Mouse (Mus musculus): ENCODE data around the gene Arhgef19. TPM values are rescaled to one million over a fixed set of nuclear protein-coding genes. Genes with fewer than 3 reads are reported as not detected.

Arhgef19 gene
- total and polyA plus RNA-seq, 2 experiments: 14.4 to 34.3 TPM

GRCm38 (mm10) chr4:141267837-141268236 is 28.5 kb downstream of the Arhgef19 start:
- Histone ChIP-seq H3K27ac (replicated peaks; ENCODE audit: insufficient read depth, low read depth, low read length) (no peak overlapping the region), H3K9ac (ENCODE audit: low read depth, low read length) (no peak overlapping the region), H3K4me1 (ENCODE audit: control insufficient read depth, insufficient read depth, low read length) (peaks cover 3% of the 10 kb centered on the region; the same call in 1 of the 2 replicates), H3K36me3 (ENCODE audit: control insufficient read depth, insufficient read depth, low read length) (no peaks in the 10 kb centered on the region), H3K27me3 (ENCODE audit: control insufficient read depth, insufficient read depth, low read length) (no peaks in the 10 kb centered on the region), H3K79me2 (ENCODE audit: control insufficient read depth, insufficient read depth, low read length) (no peaks in the 10 kb centered on the region), H3K4me3 (ENCODE audit: insufficient read depth, low read depth, low read length) (no peak overlapping the region)
- 45% methylated on average over 9 of the region's 9 CpGs for WGBS
- TF ChIP-seq POLR2A (IDR thresholded peaks at IDR 0.05; ENCODE audit: extremely low read depth, insufficient read depth, low read length) (no peak), CTCF (IDR thresholded peaks at IDR 0.05; ENCODE audit: low read depth, low read length) (peak; percentile 80)
- DNase-seq (ENCODE audit: extremely low read depth, low read depth, low spot score): no peak

GRCm38 (mm10) chr4:141268350-141268749 is 29.1 kb downstream of the Arhgef19 start:
- WGBS: 85% methylated on average over 4 of the region's 4 CpGs
- no peak for DNase-seq (ENCODE audit: extremely low read depth, low read depth, low spot score)
- Histone ChIP-seq H3K4me1 (ENCODE audit: control insufficient read depth, insufficient read depth, low read length) (peaks cover 4% of the 10 kb centered on the region), H3K9ac (ENCODE audit: low read depth, low read length) (no peak overlapping the region), H3K79me2 (ENCODE audit: control insufficient read depth, insufficient read depth, low read length) (no peaks in the 10 kb centered on the region), H3K36me3 (ENCODE audit: control insufficient read depth, insufficient read depth, low read length) (no peaks in the 10 kb centered on the region), H3K4me3 (ENCODE audit: insufficient read depth, low read depth, low read length) (no peak overlapping the region), H3K27ac (replicated peaks; ENCODE audit: insufficient read depth, low read depth, low read length) (no peak overlapping the region), H3K27me3 (ENCODE audit: control insufficient read depth, insufficient read depth, low read length) (no peaks in the 10 kb centered on the region)
- TF ChIP-seq POLR2A (IDR thresholded peaks at IDR 0.05; ENCODE audit: extremely low read depth, insufficient read depth, low read length): no peak
- TF ChIP-seq CTCF (IDR thresholded peaks at IDR 0.05; ENCODE audit: low read depth, low read length): no peak

- H3K36me3 ChIP-seq (ENCODE audit: control insufficient read depth, insufficient read depth, low read length): no peaks in the 10 kb centered on the region
- no peak overlapping the region for H3K9ac ChIP-seq (ENCODE audit: low read depth, low read length)
- no peaks in the 10 kb centered on the region for H3K27me3 ChIP-seq (ENCODE audit: control insufficient read depth, insufficient read depth, low read length)
- no peak for TF ChIP-seq POLR2A (IDR thresholded peaks at IDR 0.05; ENCODE audit: extremely low read depth, insufficient read depth, low read length)
- peak; percentile 13; the same call in 1 of the 2 replicates for TF ChIP-seq CTCF (IDR thresholded peaks at IDR 0.05; ENCODE audit: low read depth, low read length)
- H3K4me1 ChIP-seq (ENCODE audit: control insufficient read depth, insufficient read depth, low read length): peaks cover 8% of the 10 kb centered on the region
- no peak overlapping the region for H3K27ac ChIP-seq (replicated peaks; ENCODE audit: insufficient read depth, low read depth, low read length)
- DNase-seq (ENCODE audit: extremely low read depth, low read depth, low spot score): no peak
- no peaks in the 10 kb centered on the region for H3K79me2 ChIP-seq (ENCODE audit: control insufficient read depth, insufficient read depth, low read length)
- 72% methylated on average over 6 of the region's 6 CpGs for WGBS
- H3K4me3 ChIP-seq (ENCODE audit: insufficient read depth, low read depth, low read length): no peak overlapping the region
Measured at GRCm38 (mm10) chr4:141269080-141269479, 29.8 kb downstream of the Arhgef19 start.

GRCm38 (mm10) chr4:141270201-141270940 is 31.1 kb downstream of the Arhgef19 start:
- no peak overlapping the region for H3K9ac ChIP-seq (ENCODE audit: low read depth, low read length)
- no peaks in the 10 kb centered on the region for H3K79me2 ChIP-seq (ENCODE audit: control insufficient read depth, insufficient read depth, low read length)
- WGBS: 89% methylated on average over 15 of the region's 15 CpGs
- no peak overlapping the region for H3K4me3 ChIP-seq (ENCODE audit: insufficient read depth, low read depth, low read length)
- no peaks in the 10 kb centered on the region for H3K36me3 ChIP-seq (ENCODE audit: control insufficient read depth, insufficient read depth, low read length)
- H3K4me1 ChIP-seq (ENCODE audit: control insufficient read depth, insufficient read depth, low read length): peaks cover 8% of the 10 kb centered on the region
- TF ChIP-seq CTCF (IDR thresholded peaks at IDR 0.05; ENCODE audit: low read depth, low read length) (no peak), POLR2A (IDR thresholded peaks at IDR 0.05; ENCODE audit: extremely low read depth, insufficient read depth, low read length) (no peak)
- DNase-seq (ENCODE audit: extremely low read depth, low read depth, low spot score): no peak
- no peak overlapping the region for H3K27ac ChIP-seq (replicated peaks; ENCODE audit: insufficient read depth, low read depth, low read length)
- no peaks in the 10 kb centered on the region for H3K27me3 ChIP-seq (ENCODE audit: control insufficient read depth, insufficient read depth, low read length)

GRCm38 (mm10) chr4:141271228-141271627 is 31.9 kb downstream of the Arhgef19 start:
- H3K27me3 ChIP-seq (ENCODE audit: control insufficient read depth, insufficient read depth, low read length): no peaks in the 10 kb centered on the region
- H3K36me3 ChIP-seq (ENCODE audit: control insufficient read depth, insufficient read depth, low read length): no peaks in the 10 kb centered on the region
- peak overlapping the region; percentile 38 for H3K27ac ChIP-seq (replicated peaks; ENCODE audit: insufficient read depth, low read depth, low read length)
- 85% methylated on average over 6 of the region's 7 CpGs for WGBS
- H3K4me1 ChIP-seq (ENCODE audit: control insufficient read depth, insufficient read depth, low read length): peaks cover 8% of the 10 kb centered on the region
- TF ChIP-seq POLR2A (IDR thresholded peaks at IDR 0.05; ENCODE audit: extremely low read depth, insufficient read depth, low read length) (no peak), CTCF (IDR thresholded peaks at IDR 0.05; ENCODE audit: low read depth, low read length) (0 out of 2 replicates have a peak, but pooled peaks have one; percentile 9)
- 0 out of 2 replicates have a peak overlapping the region, but pooled peaks have one; percentile 15 for H3K9ac ChIP-seq (ENCODE audit: low read depth, low read length)
- H3K4me3 ChIP-seq (ENCODE audit: insufficient read depth, low read depth, low read length): no peak overlapping the region
- DNase-seq (ENCODE audit: extremely low read depth, low read depth, low spot score): no peak
- H3K79me2 ChIP-seq (ENCODE audit: control insufficient read depth, insufficient read depth, low read length): no peaks in the 10 kb centered on the region

- no peaks in the 10 kb centered on the region for H3K27me3 ChIP-seq (ENCODE audit: control insufficient read depth, insufficient read depth, low read length)
- H3K27ac ChIP-seq (replicated peaks; ENCODE audit: insufficient read depth, low read depth, low read length): peak overlapping the region; percentile 38
- WGBS: 75% methylated on average over 6 of the region's 6 CpGs
- peak overlapping the region; percentile 15; the same call in 1 of the 2 replicates for H3K9ac ChIP-seq (ENCODE audit: low read depth, low read length)
- no peak for DNase-seq (ENCODE audit: extremely low read depth, low read depth, low spot score)
- TF ChIP-seq CTCF (IDR thresholded peaks at IDR 0.05; ENCODE audit: low read depth, low read length) (no peak), POLR2A (IDR thresholded peaks at IDR 0.05; ENCODE audit: extremely low read depth, insufficient read depth, low read length) (no peak)
- H3K36me3 ChIP-seq (ENCODE audit: control insufficient read depth, insufficient read depth, low read length): no peaks in the 10 kb centered on the region
- peaks cover 8% of the 10 kb centered on the region for H3K4me1 ChIP-seq (ENCODE audit: control insufficient read depth, insufficient read depth, low read length)
- H3K4me3 ChIP-seq (ENCODE audit: insufficient read depth, low read depth, low read length): no peak overlapping the region
- H3K79me2 ChIP-seq (ENCODE audit: control insufficient read depth, insufficient read depth, low read length): no peaks in the 10 kb centered on the region
Measured at GRCm38 (mm10) chr4:141271721-141272120, 32.4 kb downstream of the Arhgef19 start.

Data from liver, adult 2 months (tissue).